Mouse (Mus musculus) midbrain, embryonic 12.5 days (tissue): ENCODE results near the gene Sptbn2. TPM values are rescaled to one million over a fixed set of nuclear protein-coding genes. Genes with fewer than 3 reads are reported as not detected.

Source experiments
- ATAC-seq: fragments of 200-750 bp; cut with Nextera tagmentation; 2 replicates; pipeline ENCODE4 v1.8.0; 2017; ENCODE audit warnings: low read depth, moderate TSS enrichment, moderate library complexity; ENCODE audit not compliant: low FRiP score
- H3K27ac ChIP-seq: fragments of 300-500 bp; sonication (generic); replicated peaks from 2 replicates; pipeline ENCODE4 v1.5.1; 2016; ENCODE audit warnings: mild to moderate bottlenecking
- H3K27me3 ChIP-seq: fragments of 300-500 bp; sonication (generic); 2 replicates; pipeline ENCODE4 v1.6.1; 2016; ENCODE audit warnings: mild to moderate bottlenecking
- H3K36me3 ChIP-seq: fragments of 300-500 bp; sonication (generic); 2 replicates; pipeline ENCODE4 v1.6.1; 2016
- H3K4me1 ChIP-seq: fragments of 300-500 bp; sonication (generic); 2 replicates; pipeline ENCODE4 v1.6.1; 2016
- H3K4me2 ChIP-seq: fragments of 300-500 bp; sonication (generic); replicated peaks from 2 replicates; pipeline ENCODE4 v1.6.1; 2016; ENCODE audit warnings: mild to moderate bottlenecking, moderate library complexity
- H3K4me3 ChIP-seq: fragments of 300-500 bp; sonication (generic); 2 replicates; pipeline ENCODE4 v1.5.1; 2016; ENCODE audit warnings: mild to moderate bottlenecking
- H3K9ac ChIP-seq: fragments of 300-500 bp; sonication (generic); replicated peaks from 2 replicates; pipeline ENCODE4 v1.6.1; 2016; ENCODE audit warnings: mild to moderate bottlenecking, moderate library complexity
- H3K9me3 ChIP-seq: fragments of 300-500 bp; sonication (generic); 2 replicates; pipeline ENCODE4 v1.6.1; 2016; ENCODE audit warnings: mild to moderate bottlenecking
- WGBS: fragments of 180-500 bp; shearing (Covaris S2); methylation state at CpG from one replicate; pipeline ENCODE4 v1.1.7; 2016; 5-methylcytosine and 5-hydroxymethylcytosine counted together
- polyA plus RNA-seq: library from polyadenylated mRNA; unstranded; fragments of >200 nt; fragmentation: Nextera tagmentation; extraction: Ambion mirVana; gene quantifications from 2 replicates; pipeline ENCODE4 v1.2.1, GENCODE M21; 2016

The Sptbn2 gene
- polyA plus RNA-seq, 1 experiment from 2014 or later = 32.1 TPM

- no peak overlapping the region for H3K4me2 ChIP-seq
- H3K4me1 ChIP-seq = no peaks in the 10 kb centered on the region
- 89% methylated on average over 3 of the region's 3 CpGs for WGBS
- H3K27ac ChIP-seq = no peak overlapping the region
- no peak for ATAC-seq
- no peak overlapping the region for H3K9ac ChIP-seq
- H3K36me3 ChIP-seq = peaks cover 81% of the 10 kb centered on the region
- no peaks in the 10 kb centered on the region for H3K27me3 ChIP-seq
- no peak overlapping the region for H3K4me3 ChIP-seq
- H3K9me3 ChIP-seq = no peaks in the 10 kb centered on the region
Observed at GRCm38 (mm10) chr19:4733052-4733451, 22.1 kb downstream of the Sptbn2 start.

GRCm38 (mm10) chr19:4737866-4738265 is 26.9 kb downstream of the Sptbn2 start:
- Histone ChIP-seq H3K4me2 (no peak overlapping the region), H3K27ac (no peak overlapping the region), H3K36me3 (peaks cover 79% of the 10 kb centered on the region), H3K4me3 (no peak overlapping the region), H3K9me3 (no peaks in the 10 kb centered on the region), H3K27me3 (no peaks in the 10 kb centered on the region), H3K9ac (no peak overlapping the region), H3K4me1 (no peaks in the 10 kb centered on the region)
- WGBS = 85% methylated on average over 13 of the region's 13 CpGs
- no peak for ATAC-seq

- Histone ChIP-seq H3K9me3 (no peaks in the 10 kb centered on the region), H3K27me3 (no peaks in the 10 kb centered on the region), H3K4me2 (no peak overlapping the region), H3K27ac (no peak overlapping the region), H3K4me1 (no peaks in the 10 kb centered on the region), H3K36me3 (peaks cover 70% of the 10 kb centered on the region), H3K9ac (no peak overlapping the region), H3K4me3 (no peak overlapping the region)
- 95% methylated on average over 11 of the region's 11 CpGs for WGBS
- ATAC-seq = no peak
Observed at GRCm38 (mm10) chr19:4739053-4739452, 28.1 kb downstream of the Sptbn2 start.

GRCm38 (mm10) chr19:4739762-4740161 is 28.8 kb downstream of the Sptbn2 start:
- Histone ChIP-seq H3K4me3 (no peak overlapping the region), H3K27ac (no peak overlapping the region), H3K4me2 (no peak overlapping the region), H3K27me3 (no peaks in the 10 kb centered on the region), H3K9ac (no peak overlapping the region), H3K36me3 (peaks cover 70% of the 10 kb centered on the region), H3K9me3 (no peaks in the 10 kb centered on the region), H3K4me1 (no peaks in the 10 kb centered on the region)
- no peak for ATAC-seq
- WGBS = 91% methylated on average over 5 of the region's 5 CpGs

GRCm38 (mm10) chr19:4741482-4741881 is 30.5 kb downstream of the Sptbn2 start:
- Histone ChIP-seq H3K4me1 (no peaks in the 10 kb centered on the region), H3K9ac (no peak overlapping the region), H3K36me3 (peaks cover 78% of the 10 kb centered on the region), H3K4me2 (no peak overlapping the region), H3K27ac (no peak overlapping the region), H3K4me3 (no peak overlapping the region), H3K9me3 (no peaks in the 10 kb centered on the region), H3K27me3 (no peaks in the 10 kb centered on the region)
- ATAC-seq = no peak
- 83% methylated on average over 10 of the region's 10 CpGs for WGBS

- Histone ChIP-seq H3K4me1 (no peaks in the 10 kb centered on the region), H3K9ac (no peak overlapping the region), H3K27ac (no peak overlapping the region), H3K4me2 (no peak overlapping the region), H3K27me3 (no peaks in the 10 kb centered on the region), H3K36me3 (peaks cover 83% of the 10 kb centered on the region), H3K4me3 (no peak overlapping the region), H3K9me3 (no peaks in the 10 kb centered on the region)
- 92% methylated on average over 6 of the region's 6 CpGs for WGBS
- ATAC-seq = no peak
Observed at GRCm38 (mm10) chr19:4742229-4742628, 31.3 kb downstream of the Sptbn2 start.

GRCm38 (mm10) chr19:4743524-4743923 is 32.6 kb downstream of the Sptbn2 start:
- Histone ChIP-seq H3K4me3 (no peak overlapping the region), H3K36me3 (peaks cover 84% of the 10 kb centered on the region), H3K4me1 (no peaks in the 10 kb centered on the region), H3K27me3 (no peaks in the 10 kb centered on the region), H3K9ac (no peak overlapping the region), H3K4me2 (no peak overlapping the region), H3K27ac (no peak overlapping the region), H3K9me3 (no peaks in the 10 kb centered on the region)
- WGBS = 35% methylated on average over 5 of the region's 5 CpGs
- ATAC-seq = no peak

- H3K4me1 ChIP-seq = no peaks in the 10 kb centered on the region
- no peaks in the 10 kb centered on the region for H3K9me3 ChIP-seq
- ATAC-seq = no peak
- no peak overlapping the region for H3K9ac ChIP-seq
- peaks cover 86% of the 10 kb centered on the region for H3K36me3 ChIP-seq
- WGBS = 83% methylated on average over 14 of the region's 14 CpGs
- H3K27me3 ChIP-seq = no peaks in the 10 kb centered on the region
- no peak overlapping the region for H3K27ac ChIP-seq
- H3K4me2 ChIP-seq = no peak overlapping the region
- H3K4me3 ChIP-seq = no peak overlapping the region
Observed at GRCm38 (mm10) chr19:4744026-4744425, 33.1 kb downstream of the Sptbn2 start.

GRCm38 (mm10) chr19:4745057-4745456 is 34.1 kb downstream of the Sptbn2 start:
- ATAC-seq = no peak
- Histone ChIP-seq H3K4me2 (no peak overlapping the region), H3K4me3 (no peak overlapping the region), H3K9ac (no peak overlapping the region), H3K9me3 (no peaks in the 10 kb centered on the region), H3K27ac (no peak overlapping the region), H3K27me3 (no peaks in the 10 kb centered on the region), H3K36me3 (peaks cover 86% of the 10 kb centered on the region), H3K4me1 (no peaks in the 10 kb centered on the region)
- WGBS = 88% methylated on average over 9 of the region's 9 CpGs

- Histone ChIP-seq H3K36me3 (peaks cover 86% of the 10 kb centered on the region), H3K27ac (no peak overlapping the region), H3K9ac (no peak overlapping the region), H3K4me2 (no peak overlapping the region), H3K4me3 (no peak overlapping the region), H3K9me3 (no peaks in the 10 kb centered on the region), H3K4me1 (no peaks in the 10 kb centered on the region), H3K27me3 (no peaks in the 10 kb centered on the region)
- ATAC-seq = no peak
- WGBS = 91% methylated on average over 10 of the region's 10 CpGs
Observed at GRCm38 (mm10) chr19:4745681-4746080, 34.7 kb downstream of the Sptbn2 start.

- Histone ChIP-seq H3K4me3 (no peak overlapping the region), H3K9ac (no peak overlapping the region), H3K27ac (no peak overlapping the region), H3K4me2 (no peak overlapping the region), H3K9me3 (no peaks in the 10 kb centered on the region), H3K27me3 (no peaks in the 10 kb centered on the region), H3K36me3 (peaks cover 89% of the 10 kb centered on the region), H3K4me1 (no peaks in the 10 kb centered on the region)
- no peak for ATAC-seq
- 86% methylated on average over 14 of the region's 14 CpGs for WGBS
Observed at GRCm38 (mm10) chr19:4746611-4747010, 35.6 kb downstream of the Sptbn2 start.

GRCm38 (mm10) chr19:4747631-4748312 is 36.8 kb downstream of the Sptbn2 start:
- Histone ChIP-seq H3K27ac (no peak overlapping the region), H3K4me3 (no peak overlapping the region), H3K36me3 (peaks cover 87% of the 10 kb centered on the region), H3K9me3 (no peaks in the 10 kb centered on the region), H3K4me2 (no peak overlapping the region), H3K27me3 (no peaks in the 10 kb centered on the region), H3K9ac (no peak overlapping the region), H3K4me1 (no peaks in the 10 kb centered on the region)
- 92% methylated on average over 9 of the region's 9 CpGs for WGBS
- ATAC-seq = no peak

- no peak for ATAC-seq
- no peaks in the 10 kb centered on the region for H3K4me1 ChIP-seq
- 90% methylated on average over 10 of the region's 10 CpGs for WGBS
- H3K36me3 ChIP-seq = peaks cover 91% of the 10 kb centered on the region
- no peak overlapping the region for H3K4me2 ChIP-seq
- H3K9me3 ChIP-seq = no peaks in the 10 kb centered on the region
- H3K27ac ChIP-seq = no peak overlapping the region
- H3K9ac ChIP-seq = no peak overlapping the region
- H3K27me3 ChIP-seq = no peaks in the 10 kb centered on the region
- no peak overlapping the region for H3K4me3 ChIP-seq
Observed at GRCm38 (mm10) chr19:4748493-4748892, 37.5 kb downstream of the Sptbn2 start.
